Mouse (Mus musculus) large intestine, adult 2 months (tissue): Measurements from ENCODE around the gene Col1a1. TPM values are rescaled to one million over a fixed set of nuclear protein-coding genes. Genes with fewer than 3 reads are reported as not detected.

Source experiments
- DNase-seq: peaks from one replicate; pipeline ENCODE4 v3.0.0-alpha.2; 2012; ENCODE audit warnings: low read depth, low spot score
- WGBS: fragments of 180-500 bp; shearing (Covaris S2); methylation state at CpG from one replicate; pipeline ENCODE4 v1.1.7; 2018; 5-methylcytosine and 5-hydroxymethylcytosine counted together
- polyA plus RNA-seq: library from polyadenylated mRNA; depleted of rRNA; stranded (reverse); fragments of >200 nt; gene quantifications from 2 replicates; pipeline ENCODE4 v1.2.3, GENCODE M21; 2012; rRNA removed

Gene Col1a1
- polyA plus RNA-seq = 39.6 and 45.7 TPM in 2 replicates

- DNase-seq = no peak
- 37% methylated on average over 19 of the region's 19 CpGs for WGBS
Observed at GRCm38 (mm10) chr11:94936045-94936444, at the start of gene Col1a1. TSS of gene Col1a1 (plus strand) at chr11:94936224.

- WGBS = 93% methylated on average over 6 of the region's 6 CpGs
- no peak for DNase-seq
Observed at GRCm38 (mm10) chr11:94891155-94891554, 44.9 kb upstream of the Col1a1 start.

- 58% methylated on average over 16 of the region's 16 CpGs for WGBS
- DNase-seq = no peak
Observed at GRCm38 (mm10) chr11:94896753-94897376, 39.2 kb upstream of the Col1a1 start.

GRCm38 (mm10) chr11:94901231-94901630 lies 34.8 kb upstream of the Col1a1 start:
- WGBS = 14% methylated on average over 2 of the region's 2 CpGs
- DNase-seq = no peak

- WGBS = 92% methylated on average over 3 of the region's 3 CpGs
- no peak for DNase-seq
Observed at GRCm38 (mm10) chr11:94904306-94904705, 31.7 kb upstream of the Col1a1 start.

- 80% methylated on average over 5 of the region's 5 CpGs for WGBS
- no peak for DNase-seq
Observed at GRCm38 (mm10) chr11:94910971-94911370, 25.1 kb upstream of the Col1a1 start.

- WGBS = 75% methylated on average over 3 of the region's 3 CpGs
- no peak for DNase-seq
Observed at GRCm38 (mm10) chr11:94912568-94912967, 23.5 kb upstream of the Col1a1 start.

GRCm38 (mm10) chr11:94913302-94914090 lies 22.5 kb upstream of the Col1a1 start:
- DNase-seq = no peak
- WGBS = 56% methylated on average over 6 of the region's 6 CpGs

GRCm38 (mm10) chr11:94915675-94916403 lies 20.2 kb upstream of the Col1a1 start:
- WGBS = 21% methylated on average over 11 of the region's 16 CpGs
- no peak for DNase-seq

GRCm38 (mm10) chr11:94916477-94916876 lies 19.5 kb upstream of the Col1a1 start:
- WGBS = 31% methylated on average over 4 of the region's 4 CpGs
- no peak for DNase-seq

GRCm38 (mm10) chr11:94917717-94918116 lies 18.3 kb upstream of the Col1a1 start:
- whole genome bisulfite sequencing = 64% methylated on average over 6 of the region's 6 CpGs

GRCm38 (mm10) chr11:94920996-94921401 lies 15.0 kb upstream of the Col1a1 start:
- WGBS = 40% methylated on average over 6 of the region's 6 CpGs
- DNase-seq = no peak

More at GRCm38 (mm10) chr11:94917717-94918116, 18.3 kb upstream of the Col1a1 start:
- no peak for DNase-seq

GRCm38 (mm10) chr11:94924977-94925376 lies 11.0 kb upstream of the Col1a1 start:
- no peak for DNase-seq
- WGBS = 81% methylated on average over 4 of the region's 4 CpGs

- DNase-seq = no peak
- WGBS = 66% methylated on average over 11 of the region's 11 CpGs
Observed at GRCm38 (mm10) chr11:94926431-94926830, 9.6 kb upstream of the Col1a1 start.

- WGBS = 20% methylated on average over 5 of the region's 5 CpGs
- no peak for DNase-seq
Observed at GRCm38 (mm10) chr11:94927771-94928291, 8.2 kb upstream of the Col1a1 start.

GRCm38 (mm10) chr11:94928820-94929219 lies 7.2 kb upstream of the Col1a1 start:
- 3% methylated on average over 11 of the region's 13 CpGs for WGBS
- peak; percentile 48 for DNase-seq

GRCm38 (mm10) chr11:94929599-94929998 lies 6.4 kb upstream of the Col1a1 start:
- WGBS = 72% methylated on average over 9 of the region's 9 CpGs
- DNase-seq = no peak

- 70% methylated on average over 4 of the region's 4 CpGs for WGBS
- DNase-seq = no peak
Observed at GRCm38 (mm10) chr11:94930151-94930550, 5.9 kb upstream of the Col1a1 start.

GRCm38 (mm10) chr11:94933584-94933983 lies 2.4 kb upstream of the Col1a1 start:
- 45% methylated on average over 8 of the region's 8 CpGs for WGBS
- DNase-seq = no peak

GRCm38 (mm10) chr11:94934526-94934925 lies 1.5 kb upstream of the Col1a1 start:
- no peak for DNase-seq
- WGBS = 49% methylated on average over 11 of the region's 11 CpGs
